ENCODE assay signal across 8 mouse cellular contexts in genomic region chr14:21253993-21254339, GRCm38 (mm10).
DNase-seq lines count a peak whose midpoint lies in the region; ATAC-seq and TF ChIP-seq lines count a peak whose summit lies in the region.

No protein-coding gene starts in this region.

- 0 out of 2 replicates have a peak overlapping the region, but pooled peaks have one; percentile 4 for H3K4me2 ChIP-seq in midbrain, postnatal 0 days (ENCODE audit: low read depth, low read length, poor library complexity, severe bottlenecking)
- H3K4me2 ChIP-seq in kidney, embryonic 16.5 days (replicated peaks; ENCODE audit: low read depth, low read length): no peak overlapping the region

- H3K27ac ChIP-seq in gastrocnemius, adult 2 months: no peak overlapping the region
- H3K27ac ChIP-seq in hindbrain, embryonic 10.5 days: peak overlapping the region; percentile 89
- 0 out of 2 replicates have a peak overlapping the region, but pooled peaks have one; percentile 26 for H3K27ac ChIP-seq in midbrain, postnatal 0 days (ENCODE audit: low read depth, low read length)
- H3K27ac ChIP-seq in kidney, embryonic 16.5 days (ENCODE audit: low read length): no peak overlapping the region

- no peak for DNase-seq in gastrocnemius, adult 2 months
- DNase-seq in gastrocnemius, postnatal 14 days: no peak
- peak; percentile 15 for DNase-seq in Muller cell, postnatal 12 days (ENCODE audit: inconsistent ontology term)
- DNase-seq in hindbrain, embryonic 10.5 days (ENCODE audit: low spot score): no peak
- DNase-seq in midbrain, postnatal 0 days (ENCODE audit: low spot score): peak; percentile 72
- DNase-seq in adrenal gland, adult 18-20 months (ENCODE audit: low spot score in 2 of 2): no peak
- no peak for DNase-seq in lung, postnatal 10 days

- intact Hi-C loops in gastrocnemius, adult 2 months (cut with DNase I): no loop called here
- intact Hi-C loops in gastrocnemius, postnatal 14 days (cut with DNase I; ENCODE audit: low total_unique reads): no loop called here

- H3K9ac ChIP-seq in midbrain, postnatal 0 days (replicated peaks; ENCODE audit: low read length, poor library complexity, severe bottlenecking): no peak overlapping the region
- H3K9ac ChIP-seq in kidney, embryonic 16.5 days (replicated peaks; ENCODE audit: low read length): no peak overlapping the region

- TF ChIP-seq CTCF in gastrocnemius, adult 2 months (IDR thresholded peaks at IDR 0.05): peak; percentile 35; the same call in 1 of the 2 replicates
- TF ChIP-seq CTCF in midbrain, postnatal 0 days (IDR thresholded peaks at IDR 0.05): peak; percentile 71

- no peak overlapping the region for H3K4me3 ChIP-seq in gastrocnemius, adult 2 months
- H3K4me3 ChIP-seq in hindbrain, embryonic 10.5 days: no peak overlapping the region
- H3K4me3 ChIP-seq in midbrain, postnatal 0 days (ENCODE audit: low read depth, low read length): no peak overlapping the region
- H3K4me3 ChIP-seq in kidney, embryonic 16.5 days (ENCODE audit: low read length): no peak overlapping the region

- H3K4me1 ChIP-seq in hindbrain, embryonic 10.5 days (replicated peaks): peaks cover 50% of the 10 kb centered on the region
- no peaks in the 10 kb centered on the region; the same call in 1 of the 2 replicates for H3K4me1 ChIP-seq in midbrain, postnatal 0 days (ENCODE audit: insufficient read depth, low read length)
- H3K4me1 ChIP-seq in kidney, embryonic 16.5 days (ENCODE audit: insufficient read depth, low read length): peaks cover 9% of the 10 kb centered on the region

- no peaks in the 10 kb centered on the region for H3K36me3 ChIP-seq in hindbrain, embryonic 10.5 days
- H3K36me3 ChIP-seq in midbrain, postnatal 0 days (ENCODE audit: insufficient read depth, low read length): no peaks in the 10 kb centered on the region
- no peaks in the 10 kb centered on the region for H3K36me3 ChIP-seq in kidney, embryonic 16.5 days (ENCODE audit: insufficient read depth, low read length)

- no peak for ATAC-seq in midbrain, postnatal 0 days (ENCODE audit: low FRiP score)
- ATAC-seq in kidney, embryonic 16.5 days (ENCODE audit: low FRiP score, low TSS enrichment): no peak

- H3K27me3 ChIP-seq in hindbrain, embryonic 10.5 days (ENCODE audit: insufficient read depth, poor library complexity, severe bottlenecking): no peaks in the 10 kb centered on the region
- no peaks in the 10 kb centered on the region for H3K27me3 ChIP-seq in midbrain, postnatal 0 days (ENCODE audit: insufficient read depth, low read length)
- H3K27me3 ChIP-seq in kidney, embryonic 16.5 days (ENCODE audit: insufficient read depth, low read length): no peaks in the 10 kb centered on the region

- 67% methylated on average over 2 of the region's 2 CpGs for WGBS in hindbrain, embryonic 10.5 days
- WGBS in midbrain, postnatal 0 days: 26% methylated on average over 2 of the region's 2 CpGs
- 83% methylated on average over 2 of the region's 2 CpGs for WGBS in kidney, embryonic 16.5 days

- H3K9me3 ChIP-seq in hindbrain, embryonic 10.5 days: no peaks in the 10 kb centered on the region
- no peaks in the 10 kb centered on the region for H3K9me3 ChIP-seq in midbrain, postnatal 0 days (ENCODE audit: low read length)
- no peaks in the 10 kb centered on the region for H3K9me3 ChIP-seq in kidney, embryonic 16.5 days (ENCODE audit: low read length)

Comparison
In these comparisons a context has a peak if more than half of its experiments do, and no peak if none do; other contexts are left out.
1. DNase-seq: peak in Muller cell, postnatal 12 days (single experiment) and midbrain, postnatal 0 days (single experiment); none in gastrocnemius, adult 2 months (single experiment), gastrocnemius, postnatal 14 days (single experiment), hindbrain, embryonic 10.5 days (single experiment), adrenal gland, adult 18-20 months (0 of 2) and lung, postnatal 10 days (single experiment).
2. H3K27ac ChIP-seq: peak in hindbrain, embryonic 10.5 days (single experiment) and midbrain, postnatal 0 days (single experiment); none in gastrocnemius, adult 2 months (single experiment) and kidney, embryonic 16.5 days (single experiment).